Mouse (Mus musculus) lung, embryonic 16.5 days (tissue): ENCODE results near the gene Gnai3. TPM values are rescaled to one million over a fixed set of nuclear protein-coding genes. Genes with fewer than 3 reads are reported as not detected.

Experiments
- ATAC-seq: fragments of 200-750 bp; cut with Nextera tagmentation; 2 replicates; pipeline ENCODE4 v1.8.0; 2017; ENCODE audit warnings: low read depth, mild to moderate bottlenecking, moderate library complexity
- H3K27ac ChIP-seq: fragments of 300-500 bp; sonication (generic); 2 replicates; pipeline ENCODE4 v1.5.1; 2014; ENCODE audit warnings: mild to moderate bottlenecking, control low read depth, low read length
- H3K27me3 ChIP-seq: fragments of 300-500 bp; sonication (generic); 2 replicates; pipeline ENCODE4 v1.6.1; 2014; ENCODE audit warnings: low read depth, low read length, mixed read lengths; ENCODE audit not compliant: control insufficient read depth, insufficient read depth
- H3K36me3 ChIP-seq: fragments of 300-500 bp; sonication (generic); 2 replicates; pipeline ENCODE4 v1.6.1; 2014; ENCODE audit warnings: low read length; ENCODE audit not compliant: control insufficient read depth, insufficient read depth
- H3K4me1 ChIP-seq: fragments of 300-500 bp; sonication (generic); replicated peaks from 2 replicates; pipeline ENCODE4 v1.6.1; 2014; ENCODE audit warnings: low read length, mixed read lengths; ENCODE audit not compliant: control insufficient read depth, insufficient read depth
- H3K4me2 ChIP-seq: fragments of 300-500 bp; sonication (generic); 2 replicates; pipeline ENCODE4 v1.6.1; 2014; ENCODE audit warnings: low read depth, low read length, control low read depth
- H3K4me3 ChIP-seq: fragments of 300-500 bp; sonication (generic); 2 replicates; pipeline ENCODE4 v1.5.1; 2014; ENCODE audit warnings: mild to moderate bottlenecking, low read length, control low read depth
- H3K9ac ChIP-seq: fragments of 300-500 bp; sonication (generic); 2 replicates; pipeline ENCODE4 v1.6.1; 2014; ENCODE audit warnings: low read length, control low read depth
- H3K9me3 ChIP-seq: fragments of 300-500 bp; sonication (generic); 2 replicates; pipeline ENCODE4 v1.6.1; 2016; ENCODE audit warnings: low read length; ENCODE audit not compliant: control insufficient read depth
- WGBS: fragments of 180-500 bp; shearing (Covaris S2); extraction: QIAGEN DNeasy Blood & Tissue Kit; methylation state at CpG from one replicate; pipeline ENCODE4 v1.1.7; 2014; 5-methylcytosine and 5-hydroxymethylcytosine counted together
- polyA plus RNA-seq: library from polyadenylated mRNA; unstranded; fragments of >200 nt; fragmentation: Nextera tagmentation; extraction: Ambion mirVana; gene quantifications from 2 replicates; pipeline ENCODE4 v1.2.1, GENCODE M21; 2015

Gene Gnai3
- polyA plus RNA-seq, 1 experiment from 2014 or later = 162 TPM

DNA sequence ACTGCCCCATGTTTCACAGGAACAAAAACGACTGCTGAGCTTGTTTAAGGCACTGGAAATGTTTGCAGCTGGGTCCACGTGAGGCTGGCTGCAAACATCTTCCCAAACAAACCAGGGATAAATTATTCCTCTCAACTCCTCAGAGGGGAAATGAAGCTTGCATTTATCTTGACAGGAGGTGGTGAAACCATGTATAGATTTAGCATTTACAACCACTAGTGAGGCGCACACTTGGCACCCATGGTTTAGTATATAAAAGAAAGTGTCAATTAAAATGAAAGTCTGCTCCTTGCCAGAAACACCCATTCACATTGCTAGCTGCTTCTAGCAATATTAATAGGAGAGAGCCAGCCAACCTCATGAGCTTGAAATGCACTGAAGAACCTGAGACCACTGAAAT lies 44.4 kb downstream of the Gnai3 start:
- ATAC-seq = no peak
- Histone ChIP-seq H3K9ac (no peak overlapping the region), H3K27me3 (no peaks in the 10 kb centered on the region), H3K27ac (no peak overlapping the region), H3K36me3 (peaks cover 5% of the 10 kb centered on the region; the same call in 1 of the 2 replicates), H3K4me3 (no peak overlapping the region), H3K4me2 (no peak overlapping the region), H3K4me1 (no peaks in the 10 kb centered on the region), H3K9me3 (no peaks in the 10 kb centered on the region)
- 36% methylated on average over 3 of the region's 3 CpGs for WGBS

DNA sequence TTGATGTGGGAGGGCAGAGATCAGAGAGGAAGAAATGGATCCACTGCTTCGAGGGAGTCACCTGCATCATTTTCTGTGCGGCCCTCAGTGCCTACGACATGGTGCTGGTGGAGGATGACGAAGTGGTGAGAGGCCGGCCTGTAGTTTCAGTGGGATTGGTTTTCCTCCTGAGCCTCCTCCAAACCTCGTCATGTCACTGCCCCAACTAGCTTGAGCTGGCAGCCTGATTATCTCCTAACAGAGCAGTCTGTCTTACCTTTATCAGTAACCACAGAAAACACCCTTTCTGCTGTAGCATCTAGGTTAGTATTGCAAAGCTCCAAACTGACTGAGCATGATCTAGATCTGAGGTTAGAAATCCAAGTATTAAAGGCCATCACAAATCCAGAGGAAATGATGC lies 47.6 kb downstream of the Gnai3 start:
- no peaks in the 10 kb centered on the region for H3K27me3 ChIP-seq
- no peak overlapping the region for H3K4me2 ChIP-seq
- no peaks in the 10 kb centered on the region for H3K4me1 ChIP-seq
- H3K27ac ChIP-seq = no peak overlapping the region
- H3K36me3 ChIP-seq = no peaks in the 10 kb centered on the region
- H3K9me3 ChIP-seq = no peaks in the 10 kb centered on the region
- no peak overlapping the region for H3K4me3 ChIP-seq
- H3K9ac ChIP-seq = no peak overlapping the region
- ATAC-seq = no peak
- 66% methylated on average over 6 of the region's 6 CpGs for WGBS

DNA sequence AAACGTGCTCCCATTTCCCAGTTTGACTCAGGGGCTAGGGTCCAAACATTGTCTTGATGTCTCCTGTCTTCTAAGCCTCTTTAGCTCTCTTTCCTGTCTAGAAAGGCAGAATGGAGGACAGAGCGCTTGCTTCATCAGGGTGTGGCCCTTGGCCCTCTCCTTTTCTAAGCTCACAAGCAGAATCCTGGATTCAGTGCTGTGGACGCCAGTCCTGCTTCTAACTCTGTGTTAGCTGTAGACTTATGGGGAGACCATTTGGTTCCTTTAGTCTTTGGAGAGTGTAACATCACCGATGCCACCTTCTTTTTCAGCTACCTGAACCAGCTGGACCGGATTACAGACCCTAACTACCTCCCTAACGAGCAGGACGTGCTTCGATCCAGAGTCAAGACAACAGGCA lies 48.3 kb downstream of the Gnai3 start:
- WGBS = 81% methylated on average over 8 of the region's 8 CpGs
- H3K27me3 ChIP-seq = no peaks in the 10 kb centered on the region
- no peaks in the 10 kb centered on the region for H3K9me3 ChIP-seq
- no peak overlapping the region for H3K4me3 ChIP-seq
- ATAC-seq = no peak
- H3K4me1 ChIP-seq = no peaks in the 10 kb centered on the region
- H3K9ac ChIP-seq = no peak overlapping the region
- no peaks in the 10 kb centered on the region for H3K36me3 ChIP-seq
- no peak overlapping the region for H3K27ac ChIP-seq
- H3K4me2 ChIP-seq = no peak overlapping the region

DNA sequence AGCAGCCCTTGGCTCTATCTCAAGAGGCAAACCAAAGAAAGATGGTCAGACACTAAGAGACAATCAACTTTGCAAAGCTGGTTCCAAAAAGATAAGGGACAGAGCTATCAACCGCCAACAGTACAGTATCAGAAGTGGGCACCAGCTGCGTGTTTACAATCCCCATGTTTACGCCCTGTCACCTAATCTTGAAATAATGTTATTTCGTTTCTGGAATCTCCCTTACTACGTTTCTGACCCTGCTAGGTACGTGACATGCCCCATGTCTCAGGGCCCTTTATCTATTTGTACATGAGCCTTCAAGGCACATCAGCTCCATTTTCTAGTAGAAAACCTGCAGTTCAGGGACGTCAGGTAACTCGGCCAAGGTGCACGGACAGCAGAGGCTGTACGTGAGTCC lies 49.2 kb downstream of the Gnai3 start:
- ATAC-seq = no peak
- Histone ChIP-seq H3K9ac (no peak overlapping the region), H3K4me1 (no peaks in the 10 kb centered on the region), H3K9me3 (no peaks in the 10 kb centered on the region), H3K27ac (no peak overlapping the region), H3K36me3 (no peaks in the 10 kb centered on the region), H3K27me3 (no peaks in the 10 kb centered on the region), H3K4me3 (no peak overlapping the region), H3K4me2 (no peak overlapping the region)
- 67% methylated on average over 10 of the region's 10 CpGs for WGBS

DNA sequence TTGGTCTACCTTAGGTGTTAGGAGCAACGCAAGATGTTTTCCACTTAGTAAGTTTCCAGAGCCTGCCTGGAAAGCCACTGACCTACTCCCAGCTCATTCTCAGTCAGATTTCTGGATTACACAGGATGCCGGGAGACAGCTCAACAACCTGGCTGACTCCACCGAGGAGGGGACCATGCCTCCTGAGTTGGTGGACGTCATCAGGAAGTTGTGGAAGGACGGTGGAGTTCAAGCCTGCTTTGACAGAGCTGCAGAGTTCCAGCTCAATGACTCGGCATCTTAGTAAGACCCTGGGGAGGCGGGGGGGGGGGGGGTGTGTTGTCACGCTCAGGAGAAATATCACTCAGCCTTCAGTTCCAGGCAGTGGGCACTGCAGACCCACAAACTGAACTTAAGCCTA lies 49.7 kb downstream of the Gnai3 start:
- WGBS = 58% methylated on average over 7 of the region's 8 CpGs
- no peak overlapping the region for H3K27ac ChIP-seq
- no peaks in the 10 kb centered on the region for H3K4me1 ChIP-seq
- no peaks in the 10 kb centered on the region for H3K36me3 ChIP-seq
- H3K4me2 ChIP-seq = no peak overlapping the region
- no peak for ATAC-seq
- no peak overlapping the region for H3K4me3 ChIP-seq
- no peaks in the 10 kb centered on the region for H3K9me3 ChIP-seq
- H3K9ac ChIP-seq = no peak overlapping the region
- H3K27me3 ChIP-seq = no peaks in the 10 kb centered on the region

DNA sequence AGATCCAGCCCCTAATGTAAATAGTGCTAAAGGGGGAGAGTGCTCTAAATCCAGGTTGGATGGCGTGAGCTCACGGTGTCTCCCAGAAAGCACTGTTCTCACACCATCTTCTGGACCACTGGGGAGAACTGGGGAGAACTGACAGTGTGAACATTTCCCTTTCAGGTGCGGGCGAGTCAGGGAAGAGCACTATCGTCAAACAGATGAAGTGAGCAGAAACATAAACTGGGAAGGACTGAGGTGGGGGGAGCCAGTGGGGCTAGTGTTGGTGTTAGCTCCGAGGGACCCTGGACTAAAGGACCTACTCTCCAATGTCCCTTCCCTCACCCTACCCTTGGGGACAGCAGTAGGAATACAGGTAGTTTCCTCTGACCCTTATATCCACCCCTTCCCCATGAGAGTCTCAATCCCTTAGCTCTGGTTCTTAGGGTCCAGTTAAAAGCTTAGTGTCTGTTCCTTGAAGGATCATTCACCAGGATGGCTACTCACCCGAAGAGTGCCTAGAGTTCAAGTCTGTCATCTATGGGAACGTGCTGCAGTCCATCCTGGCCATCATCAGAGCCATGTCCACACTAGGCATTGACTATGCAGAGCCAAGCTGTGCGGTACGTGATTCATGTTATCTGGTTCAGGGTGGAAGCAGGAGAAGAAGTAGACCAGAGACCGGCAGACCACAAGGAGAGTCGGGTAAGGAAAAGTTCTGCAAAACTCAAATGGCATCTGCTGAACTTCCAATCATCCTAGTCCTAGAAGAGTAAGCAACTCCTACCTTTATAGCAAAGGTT lies 50.8 kb downstream of the Gnai3 start:
- Histone ChIP-seq H3K4me1 (no peaks in the 10 kb centered on the region), H3K36me3 (no peaks in the 10 kb centered on the region), H3K4me3 (no peak overlapping the region), H3K27me3 (no peaks in the 10 kb centered on the region), H3K9me3 (no peaks in the 10 kb centered on the region), H3K4me2 (no peak overlapping the region), H3K27ac (no peak overlapping the region), H3K9ac (no peak overlapping the region)
- WGBS = 91% methylated on average over 12 of the region's 12 CpGs
- no peak for ATAC-seq

DNA sequence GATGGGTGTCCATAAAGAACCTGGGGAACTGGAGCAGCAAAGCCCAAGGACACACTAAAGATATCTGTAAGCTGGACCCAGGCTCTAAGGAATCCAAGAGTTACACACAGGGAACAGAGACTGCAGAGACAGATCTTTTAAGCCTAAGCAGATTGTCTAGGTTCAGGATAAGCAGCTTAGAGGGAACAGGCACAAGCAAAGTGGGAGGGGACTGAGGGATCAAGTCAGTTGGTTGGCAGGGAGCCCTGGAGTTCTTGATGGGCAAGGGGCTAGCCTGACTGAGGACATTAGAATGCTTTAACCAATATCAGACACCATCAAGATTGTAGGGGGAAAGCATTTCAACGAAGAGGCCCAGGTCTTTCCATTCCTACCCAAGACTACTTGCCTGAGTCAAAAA lies 51.8 kb downstream of the Gnai3 start:
- 61% methylated on average over 1 of the region's 1 CpGs for WGBS
- H3K4me2 ChIP-seq = no peak overlapping the region
- ATAC-seq = no peak

DNA sequence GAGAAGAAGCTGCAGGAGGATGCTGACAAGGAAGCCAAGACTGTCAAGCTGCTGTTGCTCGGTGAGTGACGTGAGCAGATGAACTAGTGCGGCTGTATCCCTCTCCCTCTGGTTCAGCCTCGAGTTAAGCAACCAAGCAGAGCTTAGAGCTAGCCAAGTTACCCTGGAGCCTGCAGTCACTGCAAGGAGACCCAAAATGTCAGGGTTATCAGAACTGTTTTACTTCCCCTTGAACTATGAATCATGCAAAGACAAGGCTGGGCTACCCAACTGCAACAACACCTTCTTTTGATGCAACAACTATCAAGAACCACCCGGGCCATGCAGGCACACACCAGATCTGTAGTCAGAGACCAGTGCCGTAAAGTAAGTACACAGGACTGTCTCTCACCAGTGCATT lies 52.6 kb downstream of the Gnai3 start:
- Histone ChIP-seq H3K4me2 (no peak overlapping the region), H3K27me3 (no peaks in the 10 kb centered on the region), H3K27ac (no peak overlapping the region), H3K36me3 (no peaks in the 10 kb centered on the region), H3K9me3 (no peaks in the 10 kb centered on the region), H3K4me3 (no peak overlapping the region), H3K9ac (no peak overlapping the region), H3K4me1 (0 out of 2 replicates have a peak, but pooled peaks cover 3% of the 10 kb centered on the region)
- no peak for ATAC-seq
- WGBS = 55% methylated on average over 6 of the region's 6 CpGs

More for the DNA sequence above, 51.8 kb downstream of the Gnai3 start:
- Histone ChIP-seq H3K4me3 (no peak overlapping the region), H3K27me3 (no peaks in the 10 kb centered on the region), H3K9me3 (no peaks in the 10 kb centered on the region), H3K4me1 (no peaks in the 10 kb centered on the region), H3K27ac (no peak overlapping the region), H3K9ac (no peak overlapping the region), H3K36me3 (no peaks in the 10 kb centered on the region)

DNA sequence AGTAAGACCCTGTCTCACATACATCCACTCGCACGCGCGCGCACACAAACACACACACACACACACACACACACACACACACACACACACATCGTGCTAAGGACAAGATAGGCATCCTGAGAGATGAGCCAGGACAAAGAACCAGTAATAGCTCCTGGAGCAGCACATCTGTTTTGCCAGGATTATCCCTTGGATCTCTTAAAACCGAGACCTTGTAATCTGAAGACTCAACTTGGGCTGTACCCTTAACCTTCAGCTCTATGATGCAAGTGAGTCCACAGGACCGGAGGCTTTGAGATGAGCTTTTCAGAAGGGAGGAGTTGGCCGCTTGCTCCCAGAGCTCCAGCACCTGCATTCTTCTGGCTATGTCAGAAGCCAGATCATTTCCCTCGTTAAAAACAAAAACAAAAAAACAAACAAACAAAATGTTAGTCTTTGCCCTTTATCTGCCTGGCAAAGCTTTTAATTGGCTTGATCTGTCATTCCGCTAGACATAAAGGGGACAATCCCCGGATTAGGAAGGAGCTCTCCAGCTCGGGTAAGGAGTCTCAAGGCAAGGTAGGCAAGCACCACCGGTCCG lies 53.3 kb downstream of the Gnai3 start, which contains the start of gene Gnat2:
Gnat2 (plus strand) TSS at position 254 of the 580 bp plus-strand sequence.
- no peak within 1 kb of the TSS for H3K4me2 ChIP-seq
- ATAC-seq = no peak
- 75% methylated on average over 15 of the region's 15 CpGs for WGBS
- no peaks in the 10 kb centered on the region for H3K9me3 ChIP-seq
- H3K27me3 ChIP-seq = no peaks in the 10 kb centered on the region
- 0 out of 2 replicates have a peak, but pooled peaks cover 3% of the 10 kb centered on the region for H3K4me1 ChIP-seq
- no peak within 1 kb of the TSS for H3K27ac ChIP-seq
- no peak within 1 kb of the TSS for H3K9ac ChIP-seq
- no peaks in the 10 kb centered on the region for H3K36me3 ChIP-seq
- H3K4me3 ChIP-seq = no peak within 1 kb of the TSS
